Mouse (Mus musculus) liver, adult 2 months (tissue): ENCODE data around the gene Hbq1a. TPM values are rescaled to one million over a fixed set of nuclear protein-coding genes. Genes with fewer than 3 reads are reported as not detected.

Source experiments
- DNase-seq: peaks from one replicate; pipeline ENCODE4 v3.0.0-alpha.2; 2011; ENCODE audit warnings: low read depth, low spot score; ENCODE audit errors: extremely low read depth
- H3K27ac ChIP-seq: fragments of 200-500 bp; replicated peaks from 2 replicates; pipeline ENCODE4 v1.5.1; 2012; ENCODE audit warnings: low read depth, mild to moderate bottlenecking, control low read depth, inconsistent platforms, low read length; ENCODE audit not compliant: insufficient read depth
- H3K27me3 ChIP-seq: fragments of 200-500 bp; 2 replicates; pipeline ENCODE4 v1.6.1; 2012; ENCODE audit warnings: mild to moderate bottlenecking, moderate library complexity, low read length, inconsistent platforms; ENCODE audit not compliant: control insufficient read depth, insufficient read depth
- H3K36me3 ChIP-seq: fragments of 200-500 bp; 2 replicates; pipeline ENCODE4 v1.6.1; 2012; ENCODE audit warnings: low read length, inconsistent platforms; ENCODE audit not compliant: control insufficient read depth, insufficient read depth
- H3K4me1 ChIP-seq: fragments of 200-500 bp; 2 replicates; pipeline ENCODE4 v1.6.1; 2011; ENCODE audit warnings: low read length; ENCODE audit not compliant: control insufficient read depth, insufficient read depth
- H3K4me3 ChIP-seq: fragments of 200-500 bp; 2 replicates; pipeline ENCODE4 v1.5.1; 2011; ENCODE audit warnings: low read depth, mild to moderate bottlenecking, control low read depth, low read length, moderate library complexity; ENCODE audit not compliant: insufficient read depth
- H3K79me2 ChIP-seq: fragments of 200-500 bp; 2 replicates; pipeline ENCODE4 v1.6.1; 2012; ENCODE audit warnings: inconsistent platforms, mild to moderate bottlenecking, low read length, moderate library complexity; ENCODE audit not compliant: control insufficient read depth, insufficient read depth
- H3K9ac ChIP-seq: fragments of 200-500 bp; 2 replicates; pipeline ENCODE4 v1.6.1; 2012; ENCODE audit warnings: low read depth, mild to moderate bottlenecking, control low read depth, inconsistent platforms, low read length
- CTCF ChIP-seq: fragments of 200-500 bp; IDR thresholded peaks from 2 replicates; pipeline ENCODE4 v1.5.1; 2011; ENCODE audit warnings: low read depth, low read length, control low read depth
- POLR2A ChIP-seq: fragments of 200-500 bp; IDR thresholded peaks from 2 replicates; pipeline ENCODE4 v1.6.1; 2011; ENCODE audit warnings: low read length, control low read depth; ENCODE audit not compliant: insufficient read depth; ENCODE audit errors: extremely low read depth
- WGBS: fragments of 180-500 bp; shearing (Covaris S2); methylation state at CpG from one replicate; pipeline ENCODE4 v1.1.7; 2018; 5-methylcytosine and 5-hydroxymethylcytosine counted together
- polyA plus RNA-seq: library from polyadenylated mRNA; depleted of rRNA; stranded (reverse); fragments of >200 nt; gene quantifications from 2 replicates; pipeline ENCODE4 v1.2.3, GENCODE M21; 2012
- total RNA-seq: library from RNA; depleted of rRNA; stranded (reverse); fragments of >200 nt; gene quantifications from 2 replicates; pipeline ENCODE4 v1.2.3, GENCODE M21; 2014

Gene Hbq1a
- total and polyA plus RNA-seq, 2 experiments, result 0.46 TPM; not detected in 1

GRCm38 (mm10) chr11:32321196-32321565 lies 21.3 kb downstream of the Hbq1a start:
- DNase-seq, result no peak
- H3K27me3 ChIP-seq, result no peaks in the 10 kb centered on the region
- no peak overlapping the region for H3K27ac ChIP-seq
- no peaks in the 10 kb centered on the region for H3K36me3 ChIP-seq
- TF ChIP-seq CTCF (peak; percentile 75), POLR2A (no peak)
- no peak overlapping the region for H3K9ac ChIP-seq
- WGBS, result 40% methylated on average over 8 of the region's 8 CpGs
- no peak overlapping the region for H3K4me3 ChIP-seq
- no peaks in the 10 kb centered on the region for H3K79me2 ChIP-seq
- no peaks in the 10 kb centered on the region for H3K4me1 ChIP-seq

- H3K27me3 ChIP-seq, result no peaks in the 10 kb centered on the region
- TF ChIP-seq POLR2A (no peak), CTCF (peak; percentile 95)
- no peaks in the 10 kb centered on the region for H3K79me2 ChIP-seq
- 0 out of 2 replicates have a peak overlapping the region, but pooled peaks have one; percentile 16 for H3K9ac ChIP-seq
- H3K4me3 ChIP-seq, result peak overlapping the region; percentile 19; the same call in 1 of the 2 replicates
- no peaks in the 10 kb centered on the region for H3K4me1 ChIP-seq
- no peak overlapping the region for H3K27ac ChIP-seq
- no peaks in the 10 kb centered on the region for H3K36me3 ChIP-seq
- peak; percentile 43 for DNase-seq
- 16% methylated on average over 15 of the region's 15 CpGs for WGBS
Observed at GRCm38 (mm10) chr11:32324609-32325008, 24.7 kb downstream of the Hbq1a start.

GRCm38 (mm10) chr11:32331075-32331474 lies 31.2 kb downstream of the Hbq1a start:
- peak; percentile 39 for DNase-seq

GRCm38 (mm10) chr11:32331861-32332260 lies 32.0 kb downstream of the Hbq1a start:
- H3K27ac ChIP-seq, result no peak overlapping the region

More at GRCm38 (mm10) chr11:32331075-32331474, 31.2 kb downstream of the Hbq1a start:
- no peaks in the 10 kb centered on the region for H3K27me3 ChIP-seq
- no peak overlapping the region for H3K27ac ChIP-seq
- TF ChIP-seq CTCF (no peak), POLR2A (no peak)
- no peaks in the 10 kb centered on the region for H3K79me2 ChIP-seq
- WGBS, result 56% methylated on average over 6 of the region's 6 CpGs
- H3K4me1 ChIP-seq, result no peaks in the 10 kb centered on the region
- no peaks in the 10 kb centered on the region for H3K36me3 ChIP-seq
- H3K4me3 ChIP-seq, result no peak overlapping the region
- no peak overlapping the region for H3K9ac ChIP-seq

GRCm38 (mm10) chr11:32333235-32333634 lies 33.4 kb downstream of the Hbq1a start:
- H3K4me3 ChIP-seq, result no peak overlapping the region
- no peaks in the 10 kb centered on the region for H3K36me3 ChIP-seq
- TF ChIP-seq CTCF, result no peak
- no peak for TF ChIP-seq POLR2A
- no peaks in the 10 kb centered on the region for H3K79me2 ChIP-seq
- H3K9ac ChIP-seq, result no peak overlapping the region
- DNase-seq, result no peak
- H3K4me1 ChIP-seq, result no peaks in the 10 kb centered on the region
- no peaks in the 10 kb centered on the region for H3K27me3 ChIP-seq
- 88% methylated on average over 2 of the region's 2 CpGs for WGBS
- no peak overlapping the region for H3K27ac ChIP-seq

More at GRCm38 (mm10) chr11:32331861-32332260, 32.0 kb downstream of the Hbq1a start:
- H3K36me3 ChIP-seq, result no peaks in the 10 kb centered on the region
- no peaks in the 10 kb centered on the region for H3K79me2 ChIP-seq
- no peak for TF ChIP-seq CTCF
- TF ChIP-seq POLR2A, result no peak
- 67% methylated on average over 5 of the region's 5 CpGs for WGBS
- DNase-seq, result no peak
- no peak overlapping the region for H3K9ac ChIP-seq
- no peaks in the 10 kb centered on the region for H3K27me3 ChIP-seq
- no peaks in the 10 kb centered on the region for H3K4me1 ChIP-seq
- no peak overlapping the region for H3K4me3 ChIP-seq

- no peak for DNase-seq
- Histone ChIP-seq H3K4me3 (no peak overlapping the region), H3K4me1 (peaks cover 8% of the 10 kb centered on the region; the same call in 1 of the 2 replicates), H3K9ac (no peak overlapping the region), H3K27ac (no peak overlapping the region), H3K79me2 (no peaks in the 10 kb centered on the region), H3K27me3 (no peaks in the 10 kb centered on the region), H3K36me3 (no peaks in the 10 kb centered on the region)
- 94% methylated on average over 6 of the region's 6 CpGs for WGBS
- TF ChIP-seq CTCF (no peak), POLR2A (no peak)
Observed at GRCm38 (mm10) chr11:32336435-32336907, 36.6 kb downstream of the Hbq1a start.
